Mouse (Mus musculus) ZHBTc4 (cell line): Measurements from ENCODE around the gene Mat2a.
A peak's percentile ranks its signal among the peaks of the same experiment; 100 is the strongest.

ENCODE experiments used
- DNase-seq: peaks from one replicate; pipeline ENCODE4 v3.0.0-alpha.2; 2011; ENCODE audit warnings: low read depth, low spot score

Mat2a gene

DNA sequence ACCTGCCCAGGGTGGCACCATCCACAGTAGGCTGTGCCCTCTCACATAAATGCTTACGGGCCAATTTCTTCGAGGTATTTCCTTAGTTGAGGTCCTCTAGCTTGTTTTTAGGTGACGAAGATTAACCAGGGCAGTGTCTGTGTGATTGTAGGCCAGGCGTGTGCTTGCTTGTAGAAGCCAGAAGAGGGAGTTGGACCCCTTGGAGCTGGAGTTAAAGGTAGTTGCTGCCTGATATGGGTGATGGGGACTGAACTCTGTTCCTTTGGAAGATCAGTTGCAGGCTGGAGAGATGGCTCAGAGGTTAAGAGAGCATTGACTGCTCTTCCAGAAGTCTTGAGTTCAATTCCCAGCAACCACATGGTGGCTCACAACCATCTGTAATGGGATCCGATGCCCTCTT is 24.2 kb downstream of the Mat2a start:
- DNase-seq = peak; percentile 53

DNA sequence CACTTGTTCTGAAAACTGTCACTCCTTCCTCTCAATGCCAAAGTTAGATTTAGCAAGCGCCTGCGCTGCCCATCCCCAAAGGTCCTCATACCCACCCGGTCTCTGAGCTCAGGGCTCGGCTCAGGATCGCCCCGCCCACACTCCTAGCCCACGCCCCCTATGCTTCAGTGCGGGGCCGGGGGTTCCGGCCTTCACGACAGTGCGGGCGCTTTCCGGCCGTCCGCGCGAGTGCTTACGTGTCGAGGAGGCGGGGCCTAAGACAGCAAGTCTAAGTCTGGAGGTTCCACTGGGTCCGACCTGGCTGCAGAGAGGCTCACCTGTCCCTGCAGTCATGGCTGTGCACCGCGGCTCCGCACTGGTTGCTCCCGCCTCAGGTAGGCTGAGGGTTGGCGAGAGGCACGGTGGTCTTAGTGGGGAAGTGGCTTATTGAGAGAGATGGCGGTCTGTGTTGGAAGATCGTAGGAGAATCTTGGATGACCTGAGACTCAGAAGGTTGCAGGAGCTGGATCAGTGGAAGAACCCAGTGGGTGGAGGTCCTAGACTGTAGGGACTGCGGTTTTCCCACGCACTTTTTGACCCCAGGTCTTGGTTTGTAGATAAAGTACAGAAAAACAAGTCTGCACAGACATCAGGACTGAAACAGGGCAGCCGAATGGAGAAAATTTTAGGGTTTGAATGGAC is 25.1 kb downstream of the Mat2a start, which contains the start of gene Ggcx:
Gene Ggcx, plus strand, starts transcription at position 233 of the 681 bp plus-strand sequence.
- peak; percentile 99 for DNase-seq

DNA sequence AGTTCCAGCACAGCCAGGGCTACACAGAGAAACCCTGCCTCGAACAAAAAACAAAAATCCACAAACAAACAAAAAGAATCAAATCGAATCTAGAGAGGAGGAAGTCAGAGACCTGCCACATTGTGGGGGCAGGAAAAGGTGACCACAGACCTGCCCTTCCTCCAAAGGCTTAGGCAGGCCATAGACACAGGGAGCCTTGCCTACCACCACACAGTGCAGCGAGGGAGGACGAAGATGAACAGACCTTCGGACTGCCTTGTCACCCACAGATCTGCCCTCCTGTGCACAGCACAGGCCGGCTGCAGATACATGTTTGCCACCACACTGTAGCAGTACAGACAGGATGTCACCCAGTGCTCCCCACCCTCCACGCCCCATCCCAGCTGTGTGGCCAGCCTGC is 28.8 kb downstream of the Mat2a start:
- no peak for DNase-seq

DNA sequence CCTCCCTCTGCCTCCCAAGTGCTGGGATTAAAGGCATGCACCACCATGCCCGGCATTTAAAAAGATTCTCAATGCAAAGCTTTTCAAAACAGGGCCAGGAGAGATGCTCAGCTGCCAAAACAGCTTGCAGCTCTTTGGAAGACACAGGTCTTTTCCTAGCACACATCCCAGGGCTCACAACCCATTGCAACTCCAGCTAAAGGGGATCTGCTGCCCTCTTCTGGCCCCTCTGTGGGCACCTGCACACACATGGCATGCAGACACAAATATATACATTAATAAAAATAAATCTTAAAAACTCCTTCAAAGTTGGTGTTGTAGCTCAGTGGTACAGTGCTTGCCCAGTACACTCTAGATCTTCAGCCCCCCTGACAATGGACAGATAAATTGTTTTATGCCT is 29.4 kb downstream of the Mat2a start:
- DNase-seq = peak; percentile 55

DNA sequence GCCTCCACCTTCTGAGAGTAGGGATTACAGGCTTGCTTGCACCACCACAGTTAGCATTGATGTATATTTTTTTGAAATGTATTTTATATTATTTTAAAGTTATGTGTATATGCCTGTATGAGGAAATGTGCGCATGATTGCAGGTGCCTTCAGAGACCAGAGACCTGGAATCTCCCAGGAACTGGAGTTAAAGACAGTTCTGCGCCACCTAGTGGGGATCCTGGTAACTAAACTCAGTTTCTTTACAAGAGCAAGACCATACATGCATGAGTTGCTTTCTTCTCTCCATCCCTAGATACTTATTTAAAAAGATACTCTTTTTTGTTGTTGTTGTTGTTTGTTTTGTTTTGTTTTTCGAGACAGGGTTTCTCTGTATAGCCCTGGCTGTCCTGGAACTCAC is 29.8 kb downstream of the Mat2a start:
- peak; percentile 89 for DNase-seq

DNA sequence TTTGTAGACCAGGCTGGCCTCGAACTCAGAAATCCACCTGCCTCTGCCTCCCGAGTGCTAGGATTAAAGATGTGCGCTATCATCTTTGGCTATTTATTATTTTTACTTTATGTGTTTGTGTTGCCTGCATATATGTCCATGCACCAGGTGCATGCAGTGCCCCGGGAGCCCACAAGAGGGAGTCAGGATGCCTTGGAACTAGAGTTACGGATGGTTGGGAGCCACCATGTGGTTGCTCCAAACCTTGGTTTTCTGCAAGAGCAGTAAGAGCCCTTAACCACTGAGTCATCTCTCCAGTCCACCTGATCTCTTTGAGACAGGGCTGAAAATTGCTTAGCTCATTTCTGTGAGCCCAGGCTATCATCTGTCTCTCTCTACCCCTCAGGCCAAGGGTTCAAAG is 32.2 kb downstream of the Mat2a start:
- DNase-seq = peak; percentile 95

DNA sequence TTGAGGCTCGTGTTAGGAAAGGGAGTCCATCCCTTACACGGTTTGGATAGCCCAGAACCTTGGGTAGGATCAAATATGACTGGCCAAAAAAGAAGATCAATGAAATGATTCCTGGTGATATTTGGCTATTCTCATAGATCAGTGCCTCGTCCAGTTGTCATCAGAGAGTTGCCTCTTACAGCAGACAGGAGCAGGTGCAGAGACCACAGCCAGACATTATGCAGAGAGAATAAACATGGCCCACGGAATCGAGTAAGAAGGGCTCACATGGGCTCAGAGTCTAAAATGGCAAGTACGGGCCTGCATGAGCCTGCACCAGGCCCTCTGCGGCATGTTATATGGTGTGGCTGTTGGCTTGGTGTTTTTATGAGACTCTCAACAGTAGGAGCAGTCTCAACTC is 34.0 kb downstream of the Mat2a start:
- DNase-seq = no peak

DNA sequence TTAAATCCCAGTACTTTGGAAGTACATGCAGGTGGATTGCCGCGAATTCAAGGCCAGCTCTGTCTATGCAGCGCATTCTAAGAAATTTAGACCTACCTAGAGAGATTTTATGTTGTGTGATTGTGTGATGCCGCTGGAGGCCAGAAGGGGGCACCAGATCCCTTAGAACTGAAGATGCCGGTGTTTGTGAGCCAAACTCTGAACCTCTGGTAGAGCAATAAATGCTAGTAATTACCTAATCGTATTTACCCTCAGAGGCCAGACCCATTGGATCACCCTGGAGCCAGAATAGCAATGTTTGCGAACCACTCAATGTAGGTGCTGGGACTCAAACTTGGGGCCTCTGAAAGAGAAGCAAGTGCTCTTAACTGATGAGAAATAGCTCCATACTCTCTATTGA is 37.5 kb downstream of the Mat2a start:
- DNase-seq = peak; percentile 86

DNA sequence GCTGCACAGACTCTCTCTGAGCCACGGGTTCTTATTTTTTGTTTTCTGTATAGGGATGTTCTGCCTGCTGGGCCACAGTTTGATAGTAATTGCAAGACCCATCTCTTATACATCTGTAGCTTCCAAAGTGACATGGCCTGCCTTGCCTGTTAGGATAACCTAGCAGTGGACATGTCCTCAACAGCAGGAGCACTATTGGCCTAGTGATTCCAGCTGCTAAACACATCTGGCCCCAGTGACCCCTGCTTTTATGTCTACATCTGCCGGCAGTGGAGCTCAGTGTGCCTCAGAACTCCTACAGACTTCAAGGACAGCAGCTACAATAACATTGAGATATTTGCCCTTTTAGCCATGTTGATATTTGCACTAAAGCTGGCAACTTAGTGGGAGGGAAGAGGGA is 39.4 kb downstream of the Mat2a start:
- no peak for DNase-seq

DNA sequence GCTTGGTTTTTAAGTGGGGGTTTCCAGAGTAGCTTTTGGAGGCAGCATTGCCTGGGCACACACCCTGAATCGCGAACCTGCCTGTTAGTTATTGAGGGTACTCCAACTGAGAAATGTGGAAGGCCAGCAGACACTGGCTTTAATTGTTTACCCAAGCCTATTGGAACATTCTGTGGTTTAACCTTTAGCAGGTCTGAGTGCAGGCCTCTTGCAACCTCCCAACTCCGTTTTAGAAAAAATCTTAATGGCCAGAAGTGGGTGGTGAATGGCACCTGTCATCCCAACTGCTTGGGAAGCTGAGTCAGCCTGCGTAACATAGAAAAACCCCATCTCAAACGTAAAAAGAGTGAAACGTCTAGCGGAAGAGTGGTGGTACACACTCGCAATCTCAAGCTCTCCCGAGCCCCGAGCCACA is 42.5 kb downstream of the Mat2a start:
- no peak for DNase-seq

DNA sequence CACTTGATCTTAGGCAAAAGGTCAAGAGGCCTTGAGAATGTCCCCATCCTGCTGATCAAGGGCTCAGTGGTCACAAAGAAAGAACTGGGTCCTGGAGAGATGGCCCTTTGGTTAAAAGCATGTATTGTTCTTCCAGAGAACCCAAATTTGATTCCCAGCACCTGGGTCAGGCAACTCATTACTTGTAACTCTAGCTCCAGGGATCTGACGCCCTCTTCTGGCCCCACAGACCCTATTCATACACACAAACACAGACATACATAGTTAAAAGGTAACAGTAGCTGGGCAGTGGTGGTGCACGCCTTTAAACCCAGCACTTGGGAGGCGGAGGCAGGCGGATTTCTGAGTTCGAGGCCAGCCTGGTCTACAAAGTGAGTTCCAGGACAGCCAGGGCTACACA is 47.0 kb downstream of the Mat2a start:
- DNase-seq = peak; percentile 67

DNA sequence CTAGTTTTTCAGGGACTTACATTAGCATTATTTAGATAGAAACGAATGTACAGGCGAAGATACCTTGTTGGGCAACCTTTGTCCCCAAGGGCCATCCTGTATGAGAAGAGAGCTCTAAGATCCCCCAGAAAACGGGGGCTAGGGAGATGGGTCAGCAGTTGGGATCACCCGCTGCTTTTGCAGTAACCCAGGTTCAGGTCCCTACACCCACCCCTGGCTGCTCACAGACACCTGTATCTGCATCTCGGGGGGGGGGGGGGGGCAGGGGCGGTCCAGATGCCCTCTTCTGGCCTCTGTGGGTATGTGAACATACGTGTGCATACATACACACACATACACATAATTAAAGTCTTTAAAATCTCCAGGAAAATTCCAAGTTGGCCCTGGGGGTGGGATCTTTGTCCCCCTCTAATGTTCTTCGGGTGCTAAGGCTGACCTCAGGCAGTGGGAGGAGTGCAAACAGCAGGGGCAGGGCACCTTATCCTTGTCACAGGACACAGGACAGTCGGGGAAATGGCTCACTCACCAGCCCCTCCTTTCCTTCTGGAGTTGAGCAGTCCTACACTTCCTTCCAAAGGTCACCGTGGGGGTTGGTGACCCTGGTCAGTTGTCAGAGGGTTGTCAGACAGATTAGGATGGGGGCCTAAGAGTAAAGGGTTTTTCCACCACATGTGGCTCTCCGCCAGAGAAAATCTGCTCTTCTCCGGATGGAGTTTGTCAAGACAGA is 48.4 kb downstream of the Mat2a start:
- DNase-seq = no peak

DNA sequence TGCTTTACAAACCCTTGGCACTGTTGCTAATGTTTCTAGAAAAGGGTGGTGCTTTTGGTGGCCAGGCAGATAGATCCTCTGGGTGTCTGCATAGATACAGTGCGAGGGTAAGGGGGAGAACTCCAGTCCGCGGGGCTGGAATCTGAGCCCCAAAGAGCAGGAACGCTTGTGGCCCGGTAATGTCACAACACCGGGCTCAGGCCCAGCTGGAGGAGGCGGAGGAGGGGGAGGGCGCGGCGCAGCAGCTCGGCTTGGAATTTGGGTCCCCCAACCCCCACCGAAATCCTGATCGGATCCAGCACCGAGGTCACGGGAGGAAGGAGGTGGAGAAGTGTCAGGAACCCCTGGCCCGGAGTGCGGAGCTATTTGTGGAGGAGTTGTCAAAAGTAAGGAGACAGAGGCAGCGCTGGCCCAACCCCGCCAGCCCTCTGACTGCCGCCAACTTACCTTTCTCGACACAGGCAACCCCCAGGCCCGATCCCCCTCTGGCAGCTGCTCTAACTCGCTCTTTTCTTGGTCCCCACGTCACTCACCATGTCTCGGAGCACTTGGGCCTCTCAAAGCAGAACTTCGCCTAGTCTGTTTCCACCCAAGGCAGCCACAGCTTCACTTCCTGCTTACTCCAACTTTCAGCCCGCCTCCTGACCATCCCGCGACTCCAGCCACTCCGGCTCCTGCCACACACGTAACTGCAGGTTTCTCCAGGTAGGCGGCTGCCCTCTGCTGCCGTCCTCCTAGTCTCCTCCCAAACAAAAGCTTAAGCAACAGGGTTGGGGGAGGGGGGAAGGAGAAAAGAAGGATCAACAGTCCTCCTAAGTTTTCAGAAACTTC is 49.2 kb downstream of the Mat2a start, which contains the start of gene Vamp8:
Gene Vamp8, minus strand, starts transcription at position 763 of the 831 bp plus-strand sequence.
- peak; percentile 82 for DNase-seq

DNA sequence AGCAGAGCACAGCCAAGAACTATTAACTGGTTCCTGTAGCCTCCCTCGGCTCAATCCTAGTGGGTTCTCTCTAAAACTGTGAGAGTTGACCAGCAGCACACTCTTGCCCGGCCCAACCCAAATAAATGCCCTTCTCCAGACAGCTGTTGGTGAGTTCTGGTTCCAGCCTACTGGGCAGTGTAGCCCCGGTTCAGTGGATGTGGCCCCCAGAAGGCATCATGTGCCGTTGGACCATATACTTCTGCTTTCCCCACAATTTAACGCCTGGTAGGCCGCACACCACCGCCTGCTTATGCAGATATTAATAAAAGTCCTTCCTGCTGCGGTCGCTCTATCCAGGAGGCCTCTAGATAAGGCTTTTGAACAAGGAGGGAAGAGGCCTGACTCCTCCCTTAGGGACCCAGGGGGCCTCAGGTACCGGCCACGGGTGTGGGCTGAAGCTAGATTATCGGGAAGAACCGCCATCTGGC is 49.9 kb downstream of the Mat2a start:
- DNase-seq = peak; percentile 35

DNA sequence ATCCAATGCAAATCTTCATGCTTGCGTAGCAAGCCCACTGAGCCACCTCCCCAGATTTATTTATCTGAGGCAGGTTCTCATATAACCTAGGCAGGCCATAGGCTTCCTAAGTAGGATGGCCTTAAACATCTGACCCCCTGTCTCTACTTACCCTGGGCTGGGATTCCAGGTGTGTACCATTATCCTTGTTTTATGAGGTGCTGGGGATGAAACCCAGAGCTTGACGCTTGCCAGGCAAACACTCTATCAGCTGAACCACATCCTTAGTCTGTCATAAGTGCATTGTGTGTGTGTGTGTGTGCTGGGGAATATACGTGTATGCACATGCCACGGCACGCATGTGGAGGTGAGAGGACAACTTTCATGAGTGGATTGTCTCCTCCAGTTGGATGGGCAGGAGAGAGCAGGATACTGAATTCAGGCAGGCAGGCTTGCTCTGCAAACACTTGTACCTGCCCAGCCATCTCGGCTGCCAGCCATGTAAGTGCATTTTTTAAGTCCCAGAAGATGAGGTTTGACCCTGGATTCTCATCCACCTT is 50.5 kb downstream of the Mat2a start:
- DNase-seq = no peak

DNA sequence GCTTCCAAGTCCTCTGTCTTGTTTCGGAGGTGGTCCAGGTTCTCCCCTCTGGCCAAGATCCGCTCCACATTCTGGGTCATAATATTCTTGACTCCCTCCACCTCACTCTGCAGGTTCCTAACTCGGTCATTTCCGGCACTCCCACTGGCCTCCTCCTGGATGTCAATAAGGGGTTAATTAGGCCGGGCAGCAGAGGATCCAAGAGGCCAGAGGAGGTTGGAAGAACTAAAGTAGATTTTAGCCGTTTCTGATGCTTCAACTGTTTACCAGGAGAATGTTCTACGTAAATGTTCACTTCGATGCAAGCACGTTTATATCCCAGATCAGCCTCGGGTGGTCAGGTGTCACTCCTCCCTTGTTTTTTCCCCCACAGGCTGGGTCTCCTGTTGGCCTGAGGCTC is 51.1 kb downstream of the Mat2a start:
- no peak for DNase-seq

DNA sequence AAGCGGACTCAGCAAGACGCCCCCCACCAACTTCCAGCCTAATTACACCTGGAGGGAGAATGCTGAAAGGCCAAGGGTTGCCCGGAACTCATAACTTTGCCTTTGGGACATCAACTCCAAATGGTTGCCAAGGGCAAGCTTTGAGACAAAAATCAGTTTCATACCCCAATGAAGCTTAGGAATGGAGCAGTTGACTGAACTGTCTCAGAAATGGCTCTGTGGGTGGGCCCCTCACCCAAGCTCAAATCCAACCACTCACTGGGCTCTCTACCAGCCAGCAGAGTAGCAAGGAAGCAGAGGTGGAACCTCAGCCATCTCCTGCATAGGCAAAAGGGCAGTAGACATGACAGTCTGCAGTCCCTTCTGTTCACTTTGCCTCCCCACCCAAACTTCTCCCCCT is 51.5 kb downstream of the Mat2a start:
- DNase-seq = no peak

DNA sequence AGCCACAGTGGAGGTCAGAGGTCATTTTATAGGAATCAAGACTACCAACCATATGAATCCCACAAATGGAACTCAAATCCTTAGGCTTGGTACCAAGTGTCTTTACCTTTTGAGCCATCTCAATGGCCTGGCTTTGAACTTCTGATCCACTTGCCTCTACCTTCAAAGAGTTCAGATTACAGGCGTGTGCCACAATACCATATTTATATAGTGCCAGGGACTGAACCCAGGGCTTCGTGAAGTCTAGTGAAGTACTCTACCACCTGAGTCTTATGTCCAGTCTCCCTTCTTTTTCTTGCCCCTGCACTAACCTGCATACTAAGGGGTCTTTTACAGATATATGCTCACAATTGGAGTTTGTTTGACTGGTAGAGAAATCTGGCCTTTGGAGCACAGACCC is 52.8 kb downstream of the Mat2a start:
- no peak for DNase-seq

DNA sequence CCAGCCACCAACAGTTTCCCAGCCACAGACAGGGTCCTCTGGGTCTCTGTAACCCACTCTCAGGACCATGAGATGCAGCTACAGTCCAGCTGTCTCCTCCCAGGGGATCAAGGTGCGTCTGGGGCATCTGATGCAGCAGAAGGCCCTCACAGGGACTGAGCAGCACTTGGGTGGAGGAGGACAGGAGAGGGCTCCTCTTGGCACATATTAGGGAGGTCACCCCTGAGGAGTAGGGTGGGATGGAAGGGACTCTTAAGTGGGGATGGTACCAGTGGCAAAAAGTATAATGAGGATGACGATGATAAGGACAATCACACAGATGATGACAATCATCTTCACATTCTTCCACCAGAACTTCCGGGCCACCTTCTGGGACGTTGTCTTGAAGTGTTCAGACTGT is 54.1 kb downstream of the Mat2a start:
- no peak for DNase-seq

DNA sequence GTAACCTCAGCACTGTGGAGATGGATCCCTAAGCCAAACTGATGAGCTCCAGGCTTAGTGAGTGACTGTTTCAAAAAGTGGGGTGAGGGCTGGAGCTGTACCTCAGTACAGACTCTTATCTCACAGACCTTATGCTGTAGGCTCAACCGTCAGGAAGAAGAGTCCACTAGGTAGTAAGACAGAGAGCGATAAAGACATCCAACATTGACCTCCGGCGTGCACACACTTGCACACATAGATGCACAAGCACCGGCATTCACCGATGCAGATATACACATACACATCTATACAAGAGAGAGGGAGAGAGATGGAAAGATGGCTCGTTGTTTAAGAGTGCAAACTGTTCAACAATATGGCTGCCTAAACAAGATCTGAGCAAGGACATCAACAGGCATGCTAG is 55.4 kb downstream of the Mat2a start:
- no peak for DNase-seq

DNA sequence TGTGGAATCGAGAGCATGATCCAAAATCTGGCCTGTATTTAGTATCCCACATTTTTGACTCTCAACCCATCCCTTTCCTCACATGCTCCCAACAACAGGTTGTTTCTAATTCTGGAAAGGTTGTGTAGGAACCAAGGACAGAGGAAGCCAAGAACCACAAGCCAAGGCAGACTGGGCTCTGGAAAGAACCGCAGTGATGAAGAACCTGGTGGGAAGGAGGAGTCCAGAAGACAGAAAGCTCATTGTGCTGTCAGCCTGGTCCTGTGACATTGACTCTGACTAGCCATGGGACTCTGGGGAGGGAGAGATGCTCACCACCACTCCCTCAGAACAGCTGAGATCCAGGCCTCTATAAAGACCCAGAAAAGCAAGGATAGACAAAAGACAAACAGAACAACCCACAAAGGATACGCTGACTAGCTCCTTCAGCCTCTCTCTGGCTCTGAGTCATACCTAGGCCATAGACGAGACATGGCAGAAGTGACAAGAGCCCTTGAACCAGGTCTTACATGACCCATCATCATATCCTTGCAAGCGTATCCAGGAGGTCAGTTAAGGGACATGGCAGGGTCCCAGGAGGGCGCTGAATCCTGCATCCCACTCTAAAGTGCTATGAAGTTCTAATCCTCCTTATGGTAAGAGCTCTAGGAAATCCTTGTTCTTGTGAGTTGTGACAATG is 56.1 kb downstream of the Mat2a start:
- no peak for DNase-seq
